Mouse (Mus musculus): ENCODE data around the gene Plekhg3.

The Plekhg3 gene

DNA sequence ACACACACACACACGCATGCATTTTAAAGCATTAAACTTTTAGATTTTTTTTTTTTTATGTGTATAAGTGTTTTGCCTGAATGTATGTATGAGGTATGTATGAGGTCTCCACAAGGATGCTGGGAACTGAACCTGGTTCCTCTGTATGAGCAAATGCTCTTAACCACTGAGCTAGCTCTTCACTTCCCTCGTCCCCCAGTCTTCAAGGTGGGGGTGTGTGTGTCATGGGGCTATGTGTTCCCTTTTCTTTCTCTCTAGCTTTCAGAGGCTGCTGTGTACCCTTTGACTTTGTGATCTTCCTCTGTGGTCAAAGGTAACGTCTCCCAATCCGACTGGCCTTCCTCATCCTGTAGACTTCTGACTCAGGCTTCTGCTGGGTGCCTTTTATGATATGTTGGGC is 22.3 kb downstream of the Plekhg3 start:
- DNase-seq, result no peak

DNA sequence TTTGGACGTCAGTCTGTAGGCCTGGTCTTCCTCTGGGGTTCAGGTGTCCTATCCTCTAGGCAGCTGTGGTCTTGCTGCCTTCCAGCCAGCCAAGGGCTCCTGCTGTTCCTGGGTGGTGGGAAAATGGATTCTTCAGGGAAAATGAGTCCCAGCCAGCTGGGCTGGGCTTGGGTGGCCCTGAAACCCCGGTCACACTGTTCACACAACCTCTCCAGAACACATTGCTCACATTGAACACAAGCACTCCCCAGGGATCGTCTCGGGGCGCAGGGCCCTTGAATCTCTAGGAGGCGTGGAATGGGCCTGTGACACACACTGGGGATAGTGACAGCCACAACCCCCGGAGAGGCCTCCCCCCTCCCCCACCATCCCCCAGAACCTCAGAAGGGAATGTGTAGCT is 23.2 kb downstream of the Plekhg3 start:
- DNase-seq, result peak; percentile 58

DNA sequence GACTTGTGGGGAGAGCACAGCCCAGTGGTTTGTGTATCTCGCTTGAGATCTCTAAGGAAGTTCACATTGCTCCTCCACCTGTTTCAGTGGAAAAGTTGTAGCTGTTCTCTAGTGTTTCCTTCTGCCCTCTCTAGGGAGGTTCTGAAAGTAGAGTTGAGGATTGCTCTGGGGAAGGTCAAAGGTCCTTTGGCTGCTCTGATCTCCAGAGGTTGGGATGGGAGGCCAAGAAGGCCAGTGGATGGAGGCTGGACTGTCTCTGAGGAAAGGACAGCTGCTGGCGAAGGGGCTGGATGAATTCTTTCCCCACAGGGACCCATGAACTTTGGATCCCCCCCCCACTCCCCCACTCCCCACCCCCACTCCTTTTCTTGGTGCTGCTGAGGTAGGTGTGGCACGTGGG is 23.7 kb downstream of the Plekhg3 start:
- DNase-seq, result peak; percentile 55

DNA sequence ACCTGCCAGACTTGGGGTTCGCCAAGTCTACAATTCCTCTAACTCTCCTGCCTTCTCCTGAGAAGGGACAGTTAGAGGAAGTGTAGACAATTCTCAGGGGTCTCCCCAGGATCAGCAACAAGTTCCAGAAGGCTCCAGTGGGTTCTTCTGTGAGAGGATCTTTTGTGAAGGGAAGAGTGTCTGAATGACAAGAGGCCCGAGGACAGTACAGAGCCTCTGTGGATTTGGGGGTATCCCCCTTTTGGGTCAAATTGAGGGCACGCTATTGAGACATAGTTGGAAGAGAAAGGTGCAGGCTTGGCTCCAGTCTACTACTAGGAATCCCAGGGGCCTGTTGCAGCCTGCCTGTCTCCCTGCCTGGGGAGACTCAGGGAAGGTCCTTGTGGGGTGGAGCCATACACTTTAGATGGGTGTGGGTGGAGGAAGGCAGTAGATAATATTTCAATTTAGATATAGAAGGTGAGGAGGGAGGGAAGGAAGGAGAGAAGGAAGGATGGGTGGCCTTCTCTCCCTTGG is 24.2 kb downstream of the Plekhg3 start:
- no peak for DNase-seq

GRCm38 (mm10) chr12:76556187-76556586 is 25.5 kb downstream of the Plekhg3 start:
- DNase-seq, result peak; percentile 46

DNA sequence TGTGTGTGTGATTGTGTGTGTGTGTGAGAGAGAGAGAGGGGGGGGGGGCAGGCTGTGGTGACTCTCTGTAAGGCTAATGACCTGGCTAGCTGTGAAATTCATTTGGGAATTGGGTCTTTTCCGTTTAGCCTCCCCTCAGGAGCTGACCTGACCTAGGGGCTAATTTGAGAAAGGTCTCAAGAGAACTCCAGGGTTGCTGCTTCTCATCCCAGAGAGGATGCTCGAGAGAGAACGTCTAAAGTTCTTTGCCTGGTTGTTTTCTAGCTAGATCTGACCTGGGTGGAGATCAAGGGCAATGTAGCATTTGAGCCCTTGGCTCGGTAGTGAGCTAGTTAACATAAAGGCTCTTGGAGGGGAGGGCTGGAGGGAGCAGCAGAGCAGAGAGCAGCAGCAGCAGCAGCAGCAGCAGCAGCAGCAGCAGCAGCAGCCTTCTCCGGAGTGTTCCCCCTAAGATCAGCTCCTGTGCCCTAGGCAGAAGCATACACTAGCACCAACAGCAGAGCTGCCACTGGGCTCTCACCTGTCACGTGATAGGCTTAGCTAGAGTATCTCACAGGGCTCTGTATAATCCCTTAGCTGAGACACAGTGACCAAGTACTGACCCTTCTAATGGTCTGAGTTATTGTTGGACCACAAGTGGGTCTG is 26.2 kb downstream of the Plekhg3 start:
- DNase-seq, result peak; percentile 48

DNA sequence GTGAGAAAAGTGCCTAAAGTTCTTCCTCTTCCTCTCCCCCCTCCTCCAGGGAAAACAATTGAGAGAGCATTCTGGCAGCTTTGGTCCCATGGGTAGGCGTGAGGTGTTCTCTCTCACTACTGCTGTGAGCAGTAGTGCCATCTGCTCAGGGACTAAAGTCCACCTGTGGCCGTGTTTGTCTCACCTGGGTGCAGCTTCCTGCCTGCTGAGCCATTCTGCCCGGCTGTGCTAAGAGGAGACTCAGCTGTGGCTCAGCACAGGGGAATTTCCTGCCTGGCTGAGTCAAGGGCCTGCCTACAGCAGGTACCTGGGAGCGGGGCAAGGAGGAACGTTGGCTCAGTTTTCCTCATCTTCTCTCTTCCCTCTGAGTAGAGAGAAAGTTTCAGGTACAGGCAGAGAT is 27.5 kb downstream of the Plekhg3 start:
- DNase-seq, result peak; percentile 73

DNA sequence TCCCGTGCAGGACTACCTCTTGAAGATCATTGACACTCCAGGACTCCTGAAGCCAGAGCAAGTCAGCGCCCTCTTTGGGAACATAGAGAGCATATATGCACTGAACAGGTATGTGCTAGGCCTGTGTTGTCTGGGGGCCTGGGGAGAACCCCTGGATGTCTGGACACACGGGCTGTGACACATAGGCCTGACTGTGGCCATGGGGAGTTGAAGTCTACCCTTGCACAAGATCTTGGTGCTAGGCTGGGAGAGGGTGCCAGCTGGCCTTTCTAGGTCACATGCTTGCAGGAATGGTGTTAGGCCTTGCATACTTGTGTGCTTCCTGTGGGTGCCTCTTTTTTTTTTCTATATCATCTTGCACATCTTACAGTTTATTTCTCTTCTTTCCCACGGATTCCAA is 31.5 kb downstream of the Plekhg3 start:
- DNase-seq, result no peak

DNA sequence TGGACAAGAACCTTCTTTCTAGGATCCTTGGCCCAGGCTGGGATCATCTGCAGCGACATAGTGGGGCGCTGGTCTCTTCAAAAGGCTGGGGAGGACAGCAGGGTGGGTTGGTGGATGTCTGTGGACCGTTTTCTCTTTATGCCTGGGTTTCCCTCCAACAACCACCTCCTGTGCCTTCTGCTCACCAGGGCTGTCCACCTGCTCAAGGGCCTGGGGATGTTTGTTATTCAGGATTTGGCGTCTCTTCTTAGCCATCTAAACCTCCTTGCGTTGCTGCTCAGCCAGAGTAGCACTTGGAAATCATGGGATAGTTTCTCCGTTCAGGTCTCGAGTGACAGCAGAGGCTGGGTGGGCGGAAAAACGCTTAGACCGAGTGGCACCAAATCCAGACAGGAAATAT is 35.6 kb downstream of the Plekhg3 start:
- no peak for DNase-seq

DNA sequence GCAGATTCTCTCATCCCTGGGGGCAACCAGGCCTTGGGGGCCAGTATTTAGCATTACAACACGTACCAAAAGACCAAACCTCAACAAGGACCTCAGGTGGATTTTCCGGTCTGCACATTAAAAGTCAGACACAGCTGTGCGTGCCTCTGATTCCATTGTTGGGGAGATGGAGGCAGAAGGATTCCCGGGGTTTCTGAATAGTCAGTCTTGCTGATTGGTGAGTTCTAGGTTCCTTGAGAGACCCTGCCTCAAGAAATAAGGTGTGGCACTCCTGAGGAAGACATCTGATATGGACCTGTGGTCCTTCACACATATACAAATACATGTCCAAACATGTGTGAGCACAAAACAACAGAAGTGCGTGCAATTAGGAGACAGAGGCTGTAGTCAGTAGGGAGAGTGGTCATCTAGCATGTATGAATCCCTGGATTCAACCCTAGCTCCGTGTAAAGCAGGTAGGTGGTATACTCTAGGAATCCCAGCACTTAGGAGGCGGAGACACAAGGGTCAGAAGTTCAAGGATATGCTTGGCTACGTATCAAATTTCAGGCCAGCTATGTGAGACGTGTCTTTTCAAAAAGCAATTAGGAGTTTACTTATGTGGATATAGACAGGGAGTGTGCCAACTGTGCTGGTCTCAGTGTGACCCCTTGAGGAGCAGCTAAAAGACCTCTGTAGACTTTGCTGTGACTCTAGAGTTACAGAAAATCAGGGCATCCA is 39.7 kb downstream of the Plekhg3 start:
- peak; percentile 41 for DNase-seq

GRCm38 (mm10) chr12:76571266-76571665 is 40.6 kb downstream of the Plekhg3 start:
- peak; percentile 83 for DNase-seq

DNA sequence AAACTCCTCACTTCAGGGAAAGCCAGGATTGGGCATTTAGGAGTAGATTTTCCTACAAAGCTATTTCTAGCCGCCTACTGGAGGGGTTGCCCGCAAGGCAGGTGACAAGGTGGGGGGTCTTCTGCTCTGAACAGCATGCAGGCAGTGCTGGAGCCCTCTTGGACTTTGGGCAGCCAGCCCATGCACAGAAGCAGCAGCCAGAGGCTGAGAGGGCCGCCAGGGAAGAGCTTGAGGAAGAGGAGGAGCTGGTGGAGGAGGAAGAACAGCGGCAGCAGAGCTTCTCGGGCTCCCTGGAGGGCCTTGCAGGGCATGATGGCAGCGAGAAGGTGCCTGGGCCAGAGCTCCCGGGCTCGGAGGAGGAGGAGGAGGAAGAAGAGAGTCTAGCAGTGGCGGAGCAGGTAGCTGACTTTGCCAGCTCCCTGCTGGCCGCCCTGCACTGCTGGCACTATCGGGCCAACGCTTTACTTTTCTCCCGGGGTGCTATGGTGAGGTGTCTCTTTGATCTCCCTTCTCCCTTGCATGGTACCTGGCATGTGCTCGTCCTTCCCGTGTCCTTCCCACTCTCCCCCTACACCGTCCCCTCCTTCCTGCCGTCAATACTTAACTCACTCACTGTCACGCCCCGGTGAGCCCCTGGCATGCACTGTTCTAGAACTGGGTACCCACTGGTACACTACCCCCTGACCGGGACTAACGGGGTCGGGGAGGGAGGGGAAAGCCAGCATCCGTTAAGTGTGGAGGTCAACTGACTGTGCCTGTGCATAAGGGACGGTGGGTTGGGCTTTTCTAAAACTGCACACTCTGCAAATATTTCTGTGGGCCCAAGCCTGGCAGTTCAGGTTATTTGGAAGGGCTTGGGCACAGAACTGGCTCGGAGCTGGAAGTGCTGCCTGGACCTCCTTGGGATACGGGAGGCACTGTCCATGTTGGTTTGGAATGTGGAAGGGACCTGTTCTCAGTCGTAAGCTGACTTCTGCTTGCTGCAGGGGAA is 41.9 kb downstream of the Plekhg3 start:
- peak; percentile 93 for DNase-seq

DNA sequence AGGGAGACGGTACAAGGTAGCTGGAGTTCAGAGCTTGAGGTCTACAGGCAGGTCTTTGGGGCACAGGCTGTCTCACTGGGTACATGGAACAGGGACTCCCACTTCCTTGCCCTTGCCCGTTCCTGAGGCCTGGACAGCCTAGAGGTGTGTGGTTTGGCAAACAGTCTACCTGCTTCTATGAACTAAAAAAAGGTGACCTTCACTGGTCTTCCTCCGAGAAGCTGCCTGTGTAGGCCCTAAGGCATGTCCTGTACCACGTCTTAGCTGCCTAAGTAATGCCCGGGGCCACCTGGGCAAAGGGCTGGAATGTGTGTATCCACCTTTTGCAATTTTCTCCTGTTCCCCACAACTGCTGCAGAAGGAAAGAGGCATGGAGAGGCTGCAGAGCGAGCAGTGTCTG is 42.7 kb downstream of the Plekhg3 start:
- peak; percentile 60 for DNase-seq

DNA sequence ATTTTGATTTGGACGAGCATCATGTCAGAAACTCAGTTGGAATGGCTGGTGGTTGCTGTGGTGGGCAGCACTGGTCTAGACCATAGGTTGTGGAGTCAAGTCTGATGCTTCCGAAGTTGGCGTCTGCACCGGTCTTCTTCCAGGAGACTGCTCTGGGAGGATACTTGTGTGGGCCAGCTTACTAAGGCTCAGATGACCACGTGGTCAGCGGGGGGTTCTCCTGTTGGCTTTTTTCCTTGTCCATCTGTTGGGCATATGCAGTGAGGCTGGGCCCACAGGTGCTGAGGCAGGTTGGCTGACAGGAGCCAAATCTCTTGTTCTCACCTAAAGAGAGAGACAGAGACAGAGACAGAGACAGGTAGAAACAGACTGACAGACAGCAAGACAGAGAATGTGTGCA is 44.1 kb downstream of the Plekhg3 start:
- DNase-seq, result no peak

- no peak for DNase-seq
These were observed 45.4 kb downstream of the Plekhg3 start for GRCm38 (mm10) chr12:76576061-76576460.

- no peak for DNase-seq
These were observed 46.1 kb downstream of the Plekhg3 start for GRCm38 (mm10) chr12:76576806-76577205.

- DNase-seq, result no peak
These were observed 47.2 kb downstream of the Plekhg3 start for GRCm38 (mm10) chr12:76577858-76578257.

- peak; percentile 40 for DNase-seq
These were observed 47.8 kb downstream of the Plekhg3 start for GRCm38 (mm10) chr12:76578465-76578864.

GRCm38 (mm10) chr12:76579806-76580205 is 49.1 kb downstream of the Plekhg3 start:
- DNase-seq, result no peak

- DNase-seq, result peak; percentile 45
These were observed 51.4 kb downstream of the Plekhg3 start for GRCm38 (mm10) chr12:76582139-76582538.

GRCm38 (mm10) chr12:76582841-76583240 is 52.1 kb downstream of the Plekhg3 start:
- peak; percentile 75 for DNase-seq

GRCm38 (mm10) chr12:76583454-76583853 is 52.8 kb downstream of the Plekhg3 start:
- DNase-seq, result no peak

GRCm38 (mm10) chr12:76585028-76585427 is 54.3 kb downstream of the Plekhg3 start:
- no peak for DNase-seq
